Mouse (Mus musculus): Measurements from ENCODE around the gene G3bp1. TPM values are rescaled to one million over a fixed set of nuclear protein-coding genes. Genes with fewer than 3 reads are reported as not detected.

G3bp1 gene
- total RNA-seq, 2 experiments from 2014 or later, result 49.7 to 56.3 TPM

DNA sequence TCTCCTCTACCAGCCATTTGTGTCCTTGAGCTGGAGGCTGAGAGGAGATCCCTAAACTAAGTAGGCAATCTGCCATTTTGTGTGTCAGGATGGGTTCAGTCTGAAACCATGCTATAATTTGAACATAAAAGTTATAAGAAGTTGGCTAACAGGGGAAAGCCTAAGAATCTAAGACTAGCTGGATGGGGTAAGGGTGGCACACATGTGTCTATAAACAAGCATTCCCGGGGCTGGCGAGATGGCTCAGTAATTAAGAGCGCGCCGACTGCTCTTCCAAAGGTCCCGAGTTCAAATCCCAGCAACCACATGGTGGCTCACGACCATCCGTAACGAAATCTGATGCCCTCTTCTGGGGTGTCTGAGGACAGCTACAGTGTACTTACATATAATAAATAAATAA lies 7.3 kb upstream of the G3bp1 start:
- no peak for DNase-seq (ENCODE audit: low spot score in 2 of 2)

DNA sequence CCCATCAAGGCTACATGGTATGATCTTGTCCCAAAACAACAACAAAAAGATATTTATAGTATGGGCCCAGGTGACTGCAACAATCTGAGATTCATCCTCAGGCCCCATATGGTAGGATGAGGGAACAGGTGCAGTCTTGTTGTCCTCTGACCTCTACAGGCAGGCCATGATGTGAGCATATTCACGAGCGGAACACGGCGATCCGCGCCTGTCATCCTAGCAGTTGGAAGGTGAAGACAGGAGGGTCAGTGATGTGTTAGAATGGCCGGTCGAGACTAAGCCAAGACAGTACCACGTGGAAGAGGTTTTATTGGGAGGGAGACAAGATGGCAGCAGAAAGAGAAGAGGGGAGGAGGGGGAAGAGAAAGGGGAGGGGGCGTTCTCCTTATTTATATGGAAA lies 4.8 kb upstream of the G3bp1 start:
- no peak for DNase-seq (ENCODE audit: low spot score in 2 of 2)

DNA sequence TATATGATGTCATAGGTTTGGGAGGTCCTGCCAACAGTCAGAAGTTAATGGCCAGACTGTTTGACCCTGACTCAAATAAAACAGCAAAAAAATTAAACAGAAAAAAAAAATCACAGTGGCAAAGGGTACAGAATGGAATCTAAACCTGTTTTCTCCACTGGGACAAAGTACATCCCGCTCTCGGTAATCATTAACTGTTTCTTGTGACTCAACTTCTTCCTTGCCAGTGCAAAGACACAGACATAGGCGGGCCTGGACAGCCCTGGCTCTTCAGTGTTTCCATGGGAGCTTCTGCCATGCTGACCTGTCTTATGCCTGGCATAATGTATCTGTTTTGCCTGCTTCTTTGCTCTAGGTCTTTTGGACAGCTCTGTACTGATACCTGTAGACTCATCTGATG lies 4.3 kb upstream of the G3bp1 start:
- no peak for DNase-seq (ENCODE audit: low spot score in 2 of 2)

DNA sequence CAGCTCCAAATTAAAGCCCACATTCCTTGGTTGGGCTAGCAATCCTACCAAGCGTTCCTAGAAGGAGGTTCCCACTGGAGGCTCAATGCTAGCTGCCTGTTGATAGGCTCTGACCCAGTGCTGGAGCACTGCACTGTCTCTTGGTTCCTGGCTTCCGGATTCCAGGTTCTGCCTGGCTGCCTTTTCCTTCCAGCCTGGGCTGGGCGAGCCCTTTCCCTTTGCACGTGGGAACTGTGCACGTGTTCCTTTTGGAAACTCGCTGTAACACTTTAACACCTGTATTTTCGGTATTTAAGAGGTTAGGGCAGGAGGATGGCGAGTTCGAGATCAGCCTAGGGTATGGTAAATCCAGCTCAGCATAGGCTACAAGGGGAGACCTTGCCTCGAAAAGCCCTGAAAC lies 1.5 kb upstream of the G3bp1 start:
- DNase-seq (ENCODE audit: low spot score in 2 of 2), result no peak

DNA sequence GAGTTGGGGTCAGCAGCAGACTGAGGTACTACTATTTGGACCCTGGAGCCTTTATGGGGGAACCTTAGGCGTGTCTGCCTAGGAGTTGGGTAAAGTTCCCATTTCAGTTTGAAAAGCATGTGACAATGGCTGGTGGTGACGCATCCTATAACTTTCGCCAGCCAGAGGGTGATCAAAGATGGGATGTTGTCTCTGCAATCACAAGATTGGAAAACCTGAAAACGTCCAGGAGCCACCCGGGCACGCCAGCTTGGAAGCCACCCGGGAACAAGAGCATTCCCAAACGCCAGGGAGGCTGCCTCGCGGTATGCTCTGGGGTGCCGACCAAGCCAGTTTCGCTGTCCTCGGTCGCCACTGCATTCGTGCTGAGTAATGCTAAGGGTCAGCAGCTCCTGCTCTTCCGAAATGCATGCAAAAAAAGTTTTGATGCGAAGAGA lies 856 bp upstream of the G3bp1 start:
- DNase-seq (ENCODE audit: low spot score in 2 of 2), result no peak

DNA sequence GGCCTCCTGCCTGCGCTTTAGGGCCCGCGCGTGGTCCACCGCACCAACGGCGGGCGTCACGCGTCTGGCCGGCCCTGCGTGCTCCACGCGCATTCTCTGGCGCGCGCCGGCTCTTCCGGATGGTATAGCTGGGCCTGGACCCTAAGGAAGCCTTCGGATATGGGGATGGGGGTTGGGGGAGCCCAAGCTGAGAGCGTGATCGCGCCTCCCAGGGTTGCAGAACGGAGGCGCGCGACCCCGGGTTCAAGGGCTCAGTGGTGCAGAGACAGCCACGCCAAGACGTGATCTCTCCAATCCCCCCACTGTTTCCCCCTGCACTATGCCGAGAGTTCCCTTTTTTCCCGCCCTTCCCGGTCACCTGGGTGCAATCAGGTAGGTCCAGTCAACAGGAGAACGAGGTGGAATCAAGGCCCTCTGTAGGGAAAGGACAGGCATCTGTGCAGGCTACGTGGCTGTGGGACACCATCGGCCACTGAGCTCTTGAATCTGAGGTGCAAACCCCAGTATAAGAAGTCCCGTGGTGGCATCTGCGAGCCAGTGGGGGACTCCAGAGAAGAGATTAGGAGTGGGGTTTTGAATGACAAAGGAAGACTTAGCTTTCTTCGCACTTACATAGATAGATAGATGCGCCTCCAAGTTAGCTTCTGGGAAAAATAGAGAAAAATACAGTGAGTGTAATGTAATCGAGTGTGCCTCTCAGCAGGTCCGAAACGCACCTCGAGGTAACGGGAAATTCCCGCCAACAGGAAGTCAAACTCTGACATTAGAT lies 622 bp downstream of the G3bp1 start:
- no peak for DNase-seq (ENCODE audit: low spot score in 2 of 2)

DNA sequence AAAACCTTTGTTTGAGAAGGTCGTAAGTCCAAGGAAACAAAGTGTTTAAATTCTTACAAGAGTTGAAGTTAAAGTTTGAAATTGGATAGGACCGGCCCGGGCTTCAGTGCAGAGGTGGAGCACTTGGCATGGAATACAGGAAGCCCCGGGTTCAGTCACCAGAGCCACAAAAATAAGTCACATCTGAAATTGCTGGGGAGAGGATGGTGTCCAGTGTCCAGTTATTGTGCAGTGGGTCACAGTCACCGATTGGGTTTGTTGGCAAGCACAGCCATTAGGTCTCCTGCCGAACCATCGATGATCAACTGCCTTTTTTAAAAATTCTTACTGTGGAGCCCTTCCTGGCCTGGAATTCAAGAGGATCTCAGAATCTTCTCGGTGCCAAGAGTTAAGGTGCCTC lies 1.3 kb downstream of the G3bp1 start:
- no peak for DNase-seq (ENCODE audit: low spot score in 2 of 2)

DNA sequence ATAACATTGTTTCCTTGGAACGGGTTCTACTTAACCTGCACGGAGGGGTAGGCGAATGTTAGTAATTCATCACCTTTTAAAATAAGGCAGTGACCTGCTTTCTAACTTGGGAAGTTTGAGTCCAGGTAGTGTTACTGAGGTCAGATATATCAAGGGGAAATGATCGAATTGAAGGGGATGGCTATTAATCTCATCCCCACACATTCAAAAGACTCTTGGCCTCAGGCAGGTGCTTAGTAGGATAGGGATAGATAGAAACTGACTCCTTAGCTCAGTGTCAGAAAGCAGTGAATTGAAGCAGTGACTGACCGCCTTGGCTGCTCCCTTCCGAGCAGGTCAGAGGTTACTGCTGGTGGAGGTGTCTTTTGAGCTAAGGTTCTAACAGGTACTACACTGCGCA lies 2.0 kb downstream of the G3bp1 start:
- DNase-seq (ENCODE audit: low spot score in 2 of 2), result no peak

DNA sequence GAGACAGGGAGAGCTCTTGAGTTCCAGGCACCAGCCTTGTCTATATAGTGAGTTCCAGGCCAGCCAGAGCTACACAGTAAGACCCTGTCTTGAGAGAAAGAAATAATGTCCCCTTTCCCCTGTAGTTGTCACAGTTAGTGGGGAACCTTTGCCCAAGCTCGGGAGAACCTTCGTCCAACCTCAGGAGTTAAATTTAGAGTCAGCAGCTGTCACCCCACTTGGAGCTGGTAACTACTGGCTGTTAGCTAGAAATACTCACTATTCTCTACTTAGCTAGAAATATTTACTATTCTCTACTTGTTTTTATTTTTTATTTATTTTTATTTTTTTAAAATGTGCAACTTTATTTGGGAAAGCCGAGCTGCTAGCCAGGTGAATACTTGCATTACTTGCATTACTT lies 3.7 kb downstream of the G3bp1 start:
- no peak for DNase-seq (ENCODE audit: low spot score in 2 of 2)

DNA sequence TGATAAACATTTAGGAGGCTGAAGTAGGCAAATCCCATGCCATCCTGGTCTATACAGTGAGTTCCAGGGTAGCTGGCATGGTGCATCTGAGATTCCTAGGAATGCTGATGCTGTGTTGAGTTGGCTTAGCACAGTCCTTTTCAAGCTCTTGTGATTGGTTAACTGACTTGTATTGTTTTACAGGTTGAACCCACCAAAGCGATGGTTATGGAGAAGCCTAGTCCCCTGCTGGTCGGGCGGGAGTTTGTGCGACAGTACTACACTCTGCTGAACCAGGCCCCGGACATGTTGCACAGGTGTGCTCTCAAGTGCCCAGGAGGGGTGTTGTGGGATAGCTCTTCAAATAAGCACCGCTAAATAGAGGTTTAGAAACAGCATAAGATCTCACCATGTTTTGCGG lies 16.0 kb downstream of the G3bp1 start:
- no peak for DNase-seq (ENCODE audit: low spot score in 2 of 2)

DNA sequence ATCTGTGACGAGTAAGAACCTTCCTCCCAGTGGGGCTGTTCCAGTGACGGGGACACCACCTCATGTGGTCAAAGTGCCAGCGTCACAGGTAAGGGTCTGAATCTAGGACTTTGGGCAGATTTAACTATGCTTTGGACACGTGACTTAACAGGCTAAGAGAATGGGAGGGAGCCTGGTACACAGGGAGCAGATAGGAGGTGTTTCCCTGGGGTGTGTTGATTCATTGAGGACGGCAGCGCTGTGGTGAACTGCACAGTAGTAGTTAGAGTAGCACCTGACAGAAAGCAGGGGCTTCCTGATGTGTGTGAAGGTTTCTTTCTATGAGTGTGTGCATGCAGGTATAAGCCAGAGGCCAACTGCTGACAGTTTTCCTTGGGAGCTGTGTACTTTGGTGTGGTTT lies 26.7 kb downstream of the G3bp1 start:
- no peak for DNase-seq (ENCODE audit: low spot score in 2 of 2)

DNA sequence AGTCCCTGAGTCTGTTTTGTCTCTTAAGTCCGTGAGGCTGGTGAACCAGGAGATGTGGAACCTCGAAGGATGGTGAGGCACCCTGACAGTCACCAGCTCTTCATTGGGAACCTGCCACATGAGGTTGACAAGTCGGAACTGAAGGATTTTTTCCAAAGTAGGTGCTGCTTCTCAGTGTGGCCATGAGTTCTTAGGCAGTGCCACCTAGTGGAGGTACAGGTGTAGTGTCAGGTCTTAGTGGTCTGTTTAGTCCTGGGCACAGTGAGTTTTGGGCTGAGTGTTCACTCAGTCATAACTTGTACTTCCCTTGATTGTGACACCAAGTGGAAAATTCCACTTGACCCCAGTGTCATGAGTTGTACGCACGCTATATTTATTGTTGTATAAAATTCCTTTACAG lies 28.4 kb downstream of the G3bp1 start:
- peak in 1 of 2 experiments; percentile 28 for DNase-seq (ENCODE audit: low spot score in 2 of 2)

DNA sequence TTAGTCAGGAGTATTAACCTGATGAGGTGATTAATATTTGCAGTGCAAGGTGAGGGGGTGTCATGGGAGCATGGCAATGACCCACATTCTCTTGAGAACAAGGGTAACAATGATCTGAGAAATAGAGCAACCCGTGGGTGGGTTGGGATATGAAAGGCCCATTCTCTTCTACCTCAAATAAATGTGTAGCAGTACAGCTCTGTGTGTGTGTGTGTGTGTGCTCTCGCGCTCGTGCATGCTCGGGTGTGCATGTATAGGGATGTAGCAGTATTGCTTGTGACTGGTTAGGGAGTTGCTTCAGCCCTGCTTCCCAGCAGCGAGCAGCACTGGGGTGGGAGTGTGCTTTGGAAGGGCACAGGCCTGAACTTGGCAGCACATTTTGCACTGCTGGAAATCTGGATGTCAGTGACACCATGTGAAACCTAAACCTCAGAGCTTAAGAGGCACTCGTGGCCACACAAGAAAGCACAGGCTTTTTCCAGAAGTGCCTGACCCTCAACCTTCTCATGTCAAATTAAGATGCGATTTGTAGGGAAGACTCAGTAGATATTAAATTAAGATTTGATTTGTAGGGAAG lies 32.6 kb downstream of the G3bp1 start:
- no peak for DNase-seq (ENCODE audit: low spot score in 2 of 2)

DNA sequence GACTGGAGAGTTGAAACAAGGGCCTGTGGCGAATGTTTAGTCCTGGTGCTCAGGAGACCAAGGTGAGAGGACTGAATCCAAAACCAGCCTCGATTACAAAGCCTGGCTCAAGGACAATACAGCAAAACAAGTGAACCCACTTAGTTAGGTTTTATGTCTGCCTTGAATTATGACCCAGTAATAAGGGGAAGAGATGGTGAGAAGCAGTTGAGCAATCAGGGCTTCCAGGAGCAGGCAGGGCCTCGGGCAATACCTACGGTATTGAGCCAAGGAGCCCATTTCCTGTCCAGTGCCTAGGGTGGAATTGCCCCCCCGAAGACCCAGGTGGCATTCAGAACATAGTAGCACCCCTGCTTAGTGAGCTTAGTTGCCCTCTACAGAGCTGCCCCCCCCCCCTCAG lies 33.4 kb downstream of the G3bp1 start:
- DNase-seq (ENCODE audit: low spot score in 2 of 2), result no peak

DNA sequence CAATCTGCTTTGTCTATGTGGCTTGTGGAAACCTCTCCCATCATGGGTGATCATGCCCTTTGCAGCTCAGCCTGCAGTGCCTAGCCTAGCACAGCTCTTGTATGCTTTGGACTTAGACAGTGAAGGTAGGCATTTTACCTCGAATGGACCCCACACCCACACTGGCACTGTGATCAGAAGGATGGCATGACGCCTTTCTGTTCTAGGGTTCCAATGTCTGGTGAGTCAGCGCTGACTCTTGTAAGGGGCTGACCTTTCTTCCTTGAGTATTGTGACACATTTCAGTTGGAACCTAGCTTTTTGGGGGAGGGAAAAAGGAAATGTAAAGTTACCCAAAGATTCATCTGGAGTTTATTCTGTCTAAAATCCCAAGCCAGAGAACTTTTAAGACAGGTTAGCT lies 36.0 kb downstream of the G3bp1 start:
- DNase-seq (ENCODE audit: low spot score in 2 of 2), result peak in 1 of 2 experiments; percentile 24

DNA sequence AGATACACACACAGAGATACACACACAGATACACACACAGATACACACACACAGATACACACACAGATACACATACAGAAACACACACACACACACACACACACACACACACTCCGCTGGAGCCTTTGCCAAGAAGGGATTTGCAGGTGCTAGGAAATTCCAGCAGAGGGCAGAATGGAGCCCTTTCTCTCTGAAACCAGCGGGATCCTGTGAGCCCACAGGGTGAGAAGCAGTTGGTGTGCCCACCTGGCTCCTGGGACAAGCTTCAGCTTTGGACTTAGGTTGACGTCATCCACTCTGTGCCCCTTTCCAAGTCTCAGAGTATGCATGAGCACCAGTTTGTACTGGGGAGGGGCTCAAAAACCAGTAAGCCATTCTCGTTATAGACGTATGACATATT lies 41.9 kb downstream of the G3bp1 start:
- no peak for DNase-seq (ENCODE audit: low spot score in 2 of 2)

DNA sequence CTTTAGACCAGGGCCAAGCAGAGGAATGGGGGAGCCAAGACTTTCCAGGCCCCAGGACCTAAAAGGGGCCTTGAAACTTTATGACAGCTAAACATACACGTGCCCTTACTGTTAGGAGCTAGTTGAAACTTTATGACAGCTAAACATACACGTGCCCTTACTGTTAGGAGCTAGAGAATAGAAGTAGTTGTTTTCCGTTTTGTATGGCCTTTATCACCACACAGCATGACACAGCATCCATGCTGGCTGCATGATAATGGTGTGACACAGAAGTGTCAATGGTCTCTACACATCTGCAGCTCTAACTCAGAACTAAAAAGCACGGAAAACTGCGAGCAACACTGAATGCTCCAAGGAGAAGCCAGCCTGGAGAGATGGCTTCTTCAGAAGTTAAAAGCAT lies 48.2 kb downstream of the G3bp1 start:
- no peak for DNase-seq (ENCODE audit: low spot score in 2 of 2)

DNA sequence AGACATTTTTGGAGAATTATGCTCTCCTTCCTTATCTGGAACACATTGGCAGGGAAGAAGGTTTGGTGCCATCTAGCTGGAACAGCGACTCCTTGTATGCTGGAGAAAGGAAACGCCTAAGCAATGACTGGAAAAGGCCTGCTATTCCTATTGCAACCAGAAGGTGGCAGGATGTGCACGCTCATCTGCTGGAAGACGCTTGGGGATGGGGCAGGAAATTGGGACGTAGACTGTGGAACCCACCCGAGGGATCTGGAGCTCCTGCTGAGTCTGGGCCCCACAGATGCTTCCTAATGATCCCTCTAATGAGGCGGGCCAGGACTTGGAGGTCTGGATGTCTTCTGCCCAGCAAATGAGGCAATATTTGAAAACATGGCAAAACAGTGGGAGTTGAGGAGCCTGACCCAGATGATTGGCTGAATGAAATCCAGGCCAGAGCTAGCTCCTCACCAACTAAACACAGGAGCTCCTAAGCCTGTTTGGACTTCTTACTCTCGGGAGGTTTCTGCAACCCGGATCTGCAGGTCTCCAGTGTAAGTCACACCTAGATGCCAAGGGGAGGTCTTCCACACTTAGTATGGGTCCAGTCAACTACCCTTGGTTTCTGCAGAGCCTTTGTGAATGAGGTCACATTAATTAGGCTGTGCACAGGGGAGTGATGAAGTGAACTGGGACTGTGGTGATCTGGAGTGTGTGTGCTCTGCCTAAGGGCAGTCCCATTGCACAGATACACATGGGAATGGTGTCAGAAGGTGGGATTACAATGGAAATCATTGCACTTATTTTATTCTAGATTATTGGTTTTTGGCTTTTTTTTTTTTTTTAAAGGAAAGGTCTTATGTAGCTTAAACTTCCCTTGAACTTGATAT lies 49.6 kb downstream of the G3bp1 start:
- peak; percentile 58 to 61 for DNase-seq (ENCODE audit: low spot score in 2 of 2)

DNA sequence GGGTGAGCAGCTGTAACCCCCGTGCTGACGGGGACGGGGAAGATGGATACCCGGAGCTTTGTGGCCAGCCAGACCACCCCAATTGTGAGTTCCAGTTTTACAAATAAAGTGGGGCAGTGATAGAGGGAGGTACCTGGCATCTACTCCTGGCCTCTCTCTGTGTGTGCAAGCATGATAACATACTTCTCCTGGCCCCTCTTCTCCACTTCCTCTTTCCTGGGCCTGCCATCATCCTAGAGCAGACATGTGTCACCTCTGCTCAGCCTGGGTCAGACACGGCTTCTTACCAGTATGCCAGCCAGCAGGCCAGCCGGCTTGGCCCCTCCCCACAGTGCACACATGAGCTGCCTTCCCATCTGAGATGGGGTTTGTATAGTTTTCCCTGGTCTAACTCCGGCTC lies 61.3 kb downstream of the G3bp1 start:
- DNase-seq (ENCODE audit: low spot score in 2 of 2), result no peak

DNA sequence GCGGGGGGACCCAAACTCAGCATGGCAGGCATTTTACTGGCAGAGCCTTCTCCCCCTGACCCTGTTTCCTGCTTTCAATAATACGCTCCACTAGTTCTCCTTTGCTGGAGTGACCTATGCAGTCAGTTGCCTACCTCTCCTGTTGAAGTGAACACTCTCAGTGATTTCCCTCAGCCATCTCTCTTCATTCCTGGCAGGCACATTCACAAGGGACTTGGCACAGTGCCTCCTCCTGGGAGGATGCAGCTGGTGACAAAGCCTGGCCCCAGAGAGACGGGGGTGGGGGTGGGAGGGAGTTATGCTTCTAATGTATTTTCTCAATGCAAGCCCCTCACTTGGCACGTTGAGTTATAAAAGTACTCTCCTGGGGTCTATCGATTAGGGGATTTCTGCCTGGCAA lies 63.9 kb downstream of the G3bp1 start:
- no peak for DNase-seq (ENCODE audit: low spot score in 2 of 2)

DNA sequence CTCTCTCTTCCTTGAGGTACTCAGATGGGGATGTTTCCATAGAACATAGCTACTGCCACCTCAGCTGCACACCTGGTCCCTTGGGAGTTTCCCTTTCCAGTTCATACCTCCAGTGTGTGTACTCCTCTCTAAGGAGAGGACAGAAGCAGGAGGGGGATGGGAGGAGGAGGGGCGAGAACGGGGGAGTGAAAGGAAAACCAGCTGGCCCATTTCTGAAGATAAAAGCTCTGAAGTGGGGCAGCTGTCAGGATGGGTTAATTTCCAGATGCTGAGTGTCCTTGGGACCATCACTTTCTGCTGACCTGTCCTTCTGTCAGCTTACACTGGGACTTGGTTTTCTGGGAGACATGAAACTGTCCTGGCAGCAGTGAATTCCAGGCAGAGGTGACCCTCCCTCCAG lies 65.3 kb downstream of the G3bp1 start:
- DNase-seq (ENCODE audit: low spot score in 2 of 2), result no peak

DNA sequence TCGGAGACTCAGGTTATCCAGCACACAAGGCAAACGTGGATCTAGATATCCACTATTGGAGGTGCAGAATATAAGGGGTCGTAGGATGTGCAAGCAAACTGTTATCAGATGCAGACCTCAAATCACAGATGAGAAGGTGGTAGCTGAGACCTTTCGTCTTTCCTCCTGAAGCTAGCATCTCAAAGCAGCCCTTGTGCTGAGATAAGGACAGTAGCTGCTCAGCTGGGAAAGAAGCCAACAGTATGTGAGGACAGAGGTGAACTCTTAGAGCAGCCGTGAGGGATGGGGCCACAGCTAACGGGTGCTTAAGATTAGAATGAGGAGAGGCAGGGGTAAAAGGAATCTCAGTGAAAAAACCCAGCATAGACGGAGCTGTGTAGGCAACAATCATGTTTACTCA lies 72.6 kb downstream of the G3bp1 start:
- no peak for DNase-seq (ENCODE audit: low spot score in 2 of 2)
